Mouse (Mus musculus) spleen, postnatal 36 days (tissue): ENCODE measurements around the gene Hlcs.
"Not testable (repeated sequence)": the region's sequence is repeated elsewhere in the genome, so short reads cannot be mapped to it uniquely, and the experiment has no call there.

Source experiments
- DNase-seq, 2 experiments: peaks; one replicate each; pipeline ENCODE4 v3.0.0; 2022; ENCODE audit warnings: low spot score in 2 of 2, mixed read lengths in 1 of 2

The Hlcs gene

DNA sequence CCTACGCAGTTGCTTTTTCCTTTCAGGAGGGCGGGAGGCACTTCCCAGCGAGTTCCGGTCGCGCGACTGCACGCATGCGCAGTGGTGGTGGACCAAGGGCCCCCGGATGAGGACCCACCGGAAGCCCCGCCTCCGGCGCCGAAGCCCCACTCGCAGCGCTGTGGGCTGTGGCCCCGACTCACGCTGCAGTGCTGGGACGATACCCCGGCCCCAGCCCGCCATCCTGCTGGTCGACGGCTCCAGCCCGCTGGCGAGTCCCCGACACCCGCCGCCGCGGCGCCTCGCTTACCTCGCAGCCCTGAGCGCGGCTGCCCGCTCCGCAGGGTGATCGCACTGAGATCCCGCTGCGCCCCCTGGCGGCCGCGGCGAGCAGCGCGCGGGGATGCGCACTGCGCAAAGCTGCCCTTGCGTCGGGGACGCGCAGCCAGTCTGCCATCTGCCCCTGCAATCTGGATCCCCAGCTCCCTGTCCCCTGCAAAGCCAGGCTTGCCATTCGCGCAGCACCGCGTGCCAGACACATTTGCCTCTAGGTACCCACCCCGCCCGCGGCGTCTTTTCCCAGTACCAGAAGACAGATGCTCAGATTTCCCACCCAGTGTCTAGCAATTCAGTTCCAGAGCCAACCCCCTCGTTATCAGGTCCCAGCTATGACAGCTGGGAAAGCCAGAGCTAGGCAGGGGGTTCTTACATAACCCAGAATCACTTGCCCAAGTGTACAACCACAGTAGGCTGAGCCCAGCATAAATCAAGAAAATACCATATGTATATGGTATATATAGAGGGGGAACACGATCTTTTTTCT, at the start of gene Hlcs:
Gene Hlcs (minus strand): TSS at position 343 of the 802 bp plus-strand sequence.
- DNase-seq = peak; percentile 96 to 97

DNA sequence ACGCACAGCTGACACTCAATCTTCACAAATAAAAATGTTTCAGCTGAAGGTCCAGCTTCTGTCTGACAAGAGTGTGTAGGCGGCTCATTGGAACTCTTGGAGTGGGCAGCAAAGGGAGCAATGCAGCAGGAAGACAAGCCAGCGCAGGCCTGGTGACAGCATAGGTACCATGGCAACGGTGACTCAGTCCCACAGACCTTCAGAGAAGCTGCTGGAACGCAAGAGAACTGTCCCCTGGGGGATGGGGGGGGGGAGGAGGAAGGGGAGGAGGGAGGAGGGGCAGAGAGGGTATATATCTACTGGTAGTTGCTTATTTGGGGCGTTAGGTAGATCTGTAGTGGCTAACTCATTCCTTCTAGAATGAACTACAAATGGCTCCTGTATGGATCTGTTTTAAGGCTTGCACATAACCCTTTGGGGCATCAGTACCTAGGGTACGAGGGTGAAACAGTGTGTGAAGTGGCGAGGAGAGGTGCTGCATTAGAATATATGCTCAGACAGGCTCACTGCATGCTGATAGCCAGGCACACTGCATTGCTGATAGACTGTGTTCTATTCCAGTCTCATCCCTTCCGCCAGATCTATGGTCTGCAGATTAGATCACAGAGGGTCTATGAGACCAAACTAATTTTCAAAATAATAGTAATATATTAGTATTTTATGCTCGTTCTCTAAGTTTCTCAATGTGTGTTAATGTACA, 49.0 kb upstream of the Hlcs start:
- DNase-seq = peak; percentile 11 to 17

DNA sequence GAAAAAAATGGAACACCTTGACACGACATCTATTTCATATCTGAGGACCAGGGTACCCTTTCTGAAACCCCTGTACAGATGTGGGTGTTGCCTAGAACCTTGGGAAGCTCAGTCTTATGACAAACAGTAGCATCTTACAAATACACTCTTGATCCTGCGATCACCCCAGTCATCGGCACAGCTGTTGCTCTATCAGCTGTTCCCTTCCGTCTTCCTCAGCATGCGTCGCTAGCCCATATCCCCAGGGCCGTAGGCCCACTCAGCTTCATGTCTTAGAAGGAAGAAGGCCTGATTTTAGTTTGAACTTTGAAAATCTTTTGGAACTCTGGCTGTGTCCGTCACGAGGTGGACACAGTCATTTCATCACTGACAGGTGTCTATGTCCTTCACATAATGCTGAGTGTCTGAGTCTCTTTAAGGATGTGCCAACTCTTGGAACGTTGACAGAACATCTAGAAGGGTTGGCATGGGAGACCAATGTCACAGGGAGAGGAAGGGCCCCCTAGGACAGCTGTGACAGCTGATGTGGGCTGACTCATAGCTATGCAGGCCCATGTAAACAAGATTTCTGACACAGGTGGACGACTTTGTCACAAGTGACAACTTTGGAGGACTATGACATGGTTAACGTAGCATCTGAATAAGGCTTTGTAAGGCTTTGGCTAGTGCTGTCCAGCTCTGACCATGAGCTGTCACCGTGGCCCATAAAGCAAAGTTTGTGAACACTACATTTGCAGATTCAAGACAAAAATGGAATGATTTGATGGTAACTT, 47.4 kb upstream of the Hlcs start:
- DNase-seq = no peak

DNA sequence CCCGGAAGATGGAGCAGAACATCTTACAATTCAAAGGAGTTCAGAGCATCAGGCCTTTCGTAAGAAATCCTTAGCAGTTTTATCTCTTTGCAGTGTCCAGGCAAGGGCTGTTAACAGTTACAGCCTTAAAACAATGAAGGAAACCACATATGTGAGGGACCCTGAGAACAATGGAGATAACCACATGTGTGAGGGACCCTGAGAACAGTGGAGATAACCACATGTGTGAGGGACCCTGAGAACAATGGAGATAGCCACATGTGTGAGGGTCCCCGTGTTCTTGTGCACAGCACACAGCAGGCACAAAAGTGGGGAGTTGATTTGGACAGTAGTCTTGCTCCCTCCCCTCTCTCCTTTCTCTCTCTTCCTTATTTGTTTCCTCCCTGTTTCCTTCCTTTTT, 44.7 kb upstream of the Hlcs start:
- DNase-seq = no peak

DNA sequence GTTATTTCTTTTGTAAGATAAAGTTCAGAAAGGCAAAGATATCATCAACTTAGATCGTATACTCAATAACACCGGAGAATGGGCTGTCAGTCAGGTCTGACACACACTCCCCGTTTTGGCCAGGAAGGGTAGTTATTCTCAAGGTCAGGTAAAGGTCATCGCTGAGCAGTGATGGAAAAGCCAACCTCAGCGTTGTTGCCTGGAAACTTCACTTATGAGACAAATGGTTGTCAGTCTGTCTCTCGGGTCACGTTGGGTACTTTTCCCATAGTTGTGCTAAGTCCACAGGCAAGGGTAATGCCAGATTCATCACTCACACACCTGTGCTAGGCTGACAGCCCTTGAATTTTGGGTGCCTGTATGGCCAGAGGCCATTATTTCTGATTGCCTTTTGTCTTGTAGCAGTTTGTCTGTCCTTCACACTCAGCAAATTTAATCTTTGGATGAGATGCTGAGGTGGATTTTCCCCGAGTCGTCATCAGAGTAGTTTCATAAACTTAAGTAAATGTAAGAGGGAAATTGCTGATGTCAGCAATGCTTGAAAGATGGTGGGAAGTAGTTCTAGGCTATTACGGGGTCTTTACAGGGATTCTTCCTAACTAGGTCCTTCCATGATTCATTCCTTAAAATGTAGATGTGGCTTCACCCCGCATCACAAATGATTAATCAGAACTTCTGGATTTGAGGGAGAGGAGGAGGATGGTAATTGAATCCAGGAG, 43.6 kb upstream of the Hlcs start:
- no peak for DNase-seq

DNA sequence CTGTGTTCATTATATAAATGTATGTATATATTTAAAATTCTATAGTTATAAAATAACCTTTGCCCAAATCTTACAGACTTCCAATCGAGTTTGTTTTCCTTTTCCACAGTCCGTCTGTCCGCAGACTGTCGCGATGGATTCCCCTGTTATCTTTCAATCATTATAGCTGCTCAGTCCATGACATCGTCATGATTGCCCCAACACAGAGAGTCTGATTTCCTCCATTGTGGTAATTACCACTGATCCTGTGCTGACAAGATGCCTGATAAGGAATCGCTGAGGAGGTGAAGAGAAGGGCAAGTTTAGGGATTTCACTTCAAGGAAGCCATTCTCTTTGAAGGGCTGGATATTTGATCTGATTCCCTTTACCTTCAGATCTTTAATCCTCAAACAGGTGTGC, 42.7 kb upstream of the Hlcs start:
- DNase-seq = no peak

DNA sequence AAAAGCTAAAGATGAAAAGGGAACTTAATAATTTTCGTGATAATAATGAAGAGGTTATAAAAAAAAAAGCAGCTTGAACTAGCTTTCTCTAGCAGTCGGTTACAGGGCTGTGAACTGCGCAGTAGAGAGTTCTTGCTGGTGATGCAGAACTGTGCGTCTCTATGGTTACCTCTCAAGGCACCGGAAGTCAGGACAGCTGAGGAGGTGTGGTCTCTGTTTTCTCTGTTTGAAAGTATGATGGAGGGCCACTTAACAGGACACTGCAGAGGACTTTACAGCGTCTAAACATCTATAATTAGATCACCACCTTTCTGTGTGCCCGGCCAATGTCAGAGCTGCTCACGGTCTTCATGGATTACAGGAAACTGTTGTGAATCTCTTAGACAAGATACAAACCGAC, 41.1 kb upstream of the Hlcs start:
- peak; percentile 55 to 69 for DNase-seq

DNA sequence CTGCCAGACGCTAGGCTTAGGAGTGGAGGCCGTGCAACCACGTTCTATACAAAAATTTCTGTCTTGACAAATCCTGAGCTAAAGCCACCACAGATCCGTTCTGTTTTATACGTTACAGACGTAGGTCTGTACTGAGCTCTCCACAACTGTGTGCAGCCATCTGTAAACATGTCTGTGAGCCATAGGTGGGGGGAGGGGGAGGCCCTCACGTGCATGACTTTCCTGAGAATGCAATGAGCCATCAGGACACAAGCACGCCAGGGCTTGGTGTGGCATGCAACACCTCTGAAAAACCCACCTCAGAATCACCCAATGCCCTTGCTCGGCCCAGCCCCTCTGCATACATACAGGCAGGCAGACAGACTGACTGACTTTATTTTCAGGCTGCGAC, 36.9 kb upstream of the Hlcs start:
- DNase-seq = no peak

DNA sequence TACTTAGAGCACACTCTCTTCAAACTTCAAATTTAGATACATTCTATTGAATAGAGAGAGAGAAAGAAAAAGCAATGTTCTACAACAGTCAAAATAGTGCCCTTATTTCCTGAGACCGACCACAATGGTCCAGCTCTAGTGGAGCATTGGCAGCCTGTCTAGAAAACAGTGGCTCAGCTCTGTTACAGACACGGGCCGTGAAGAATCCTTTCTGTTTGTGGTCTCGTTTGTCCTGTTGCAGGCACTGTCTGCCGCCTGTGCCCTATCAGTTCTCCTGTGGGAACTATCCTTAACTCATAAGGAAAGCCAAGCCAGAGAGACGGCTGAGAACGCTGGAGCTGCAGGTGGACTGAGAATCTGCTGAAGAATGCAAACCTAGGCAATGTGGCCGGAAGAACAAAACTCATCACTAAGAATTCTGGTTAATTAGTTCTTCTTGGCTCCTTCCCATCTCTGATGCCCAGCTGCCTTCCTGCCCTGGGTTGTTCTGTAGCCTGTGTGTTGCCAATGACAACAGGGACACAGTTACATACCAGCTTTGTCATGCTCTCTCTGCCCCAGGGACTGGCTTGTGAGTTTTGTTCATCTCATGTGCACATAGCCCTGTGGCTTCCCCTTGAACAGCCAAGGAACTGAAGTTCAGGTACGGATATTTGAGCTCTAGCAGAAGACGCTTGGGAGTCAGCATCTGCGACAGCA, 36.4 kb upstream of the Hlcs start:
- no peak for DNase-seq

DNA sequence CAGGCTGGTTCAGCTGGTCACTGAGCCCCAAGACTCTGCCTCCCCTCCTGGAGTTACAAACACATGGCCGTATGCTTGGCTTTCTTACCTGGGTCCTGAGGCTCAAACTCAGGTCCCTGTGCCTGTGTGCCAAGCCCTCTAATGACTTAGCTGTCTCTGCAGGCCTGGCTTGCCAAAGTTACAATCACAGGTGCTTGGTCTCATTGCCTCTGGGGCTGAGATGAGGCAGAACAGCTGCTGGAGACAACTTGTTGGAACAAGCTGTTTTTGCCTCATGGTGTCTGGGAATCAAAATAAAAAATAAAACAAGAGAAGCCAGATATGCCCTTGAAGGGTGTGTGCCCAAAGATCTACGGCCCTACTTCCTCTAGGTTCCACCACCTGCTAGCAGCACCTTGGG, 35.4 kb upstream of the Hlcs start:
- no peak for DNase-seq

DNA sequence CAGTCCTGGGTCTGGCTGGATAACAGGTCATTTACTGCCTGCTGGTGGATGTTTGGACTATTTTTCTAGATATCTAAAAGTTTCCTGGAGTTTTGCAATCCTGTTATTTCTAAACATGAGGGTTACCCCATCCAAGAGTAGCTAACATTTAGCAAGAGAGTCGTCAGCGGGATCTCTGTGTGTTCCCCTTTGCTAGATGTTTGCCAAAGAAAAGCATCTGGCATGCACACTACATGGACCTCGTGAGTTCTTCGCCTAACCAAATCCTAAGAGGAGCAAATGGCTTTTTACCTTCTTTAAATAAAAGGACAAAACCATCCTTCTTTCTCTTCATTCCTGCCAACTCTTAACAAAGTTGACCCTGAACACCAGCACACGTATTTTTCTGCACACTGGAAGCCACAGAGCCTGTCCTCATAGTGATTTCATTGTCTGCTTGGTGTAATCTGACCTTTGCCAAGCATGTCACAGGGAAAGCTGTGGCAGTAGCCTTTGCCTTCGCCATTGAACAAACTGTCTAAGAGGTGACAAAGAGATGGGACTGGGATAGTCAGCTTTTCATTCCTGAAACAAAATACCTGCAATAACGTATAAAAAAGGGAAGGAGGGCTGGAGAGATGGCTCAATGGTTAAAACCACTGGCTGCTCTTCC, 33.8 kb upstream of the Hlcs start:
- DNase-seq = no peak

DNA sequence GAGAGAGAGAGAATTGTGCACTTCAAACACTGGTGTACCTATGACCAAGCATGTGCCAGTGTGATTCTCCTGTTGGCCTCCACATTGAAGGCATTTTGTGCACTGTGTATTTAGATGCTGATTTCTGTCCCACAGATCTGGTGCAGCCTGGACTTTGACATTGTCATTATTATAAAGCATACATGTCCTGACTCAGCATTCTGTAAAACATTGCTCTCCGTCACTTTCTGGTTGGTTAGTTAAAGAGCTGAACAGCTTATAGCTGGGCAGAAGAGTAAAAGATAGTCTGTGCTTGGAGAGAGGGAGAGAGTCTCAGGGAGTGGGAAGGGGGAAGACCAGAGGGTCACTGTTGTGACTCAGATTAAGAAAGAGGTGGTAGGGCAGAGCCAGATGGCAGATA, 32.4 kb upstream of the Hlcs start:
- no peak for DNase-seq

DNA sequence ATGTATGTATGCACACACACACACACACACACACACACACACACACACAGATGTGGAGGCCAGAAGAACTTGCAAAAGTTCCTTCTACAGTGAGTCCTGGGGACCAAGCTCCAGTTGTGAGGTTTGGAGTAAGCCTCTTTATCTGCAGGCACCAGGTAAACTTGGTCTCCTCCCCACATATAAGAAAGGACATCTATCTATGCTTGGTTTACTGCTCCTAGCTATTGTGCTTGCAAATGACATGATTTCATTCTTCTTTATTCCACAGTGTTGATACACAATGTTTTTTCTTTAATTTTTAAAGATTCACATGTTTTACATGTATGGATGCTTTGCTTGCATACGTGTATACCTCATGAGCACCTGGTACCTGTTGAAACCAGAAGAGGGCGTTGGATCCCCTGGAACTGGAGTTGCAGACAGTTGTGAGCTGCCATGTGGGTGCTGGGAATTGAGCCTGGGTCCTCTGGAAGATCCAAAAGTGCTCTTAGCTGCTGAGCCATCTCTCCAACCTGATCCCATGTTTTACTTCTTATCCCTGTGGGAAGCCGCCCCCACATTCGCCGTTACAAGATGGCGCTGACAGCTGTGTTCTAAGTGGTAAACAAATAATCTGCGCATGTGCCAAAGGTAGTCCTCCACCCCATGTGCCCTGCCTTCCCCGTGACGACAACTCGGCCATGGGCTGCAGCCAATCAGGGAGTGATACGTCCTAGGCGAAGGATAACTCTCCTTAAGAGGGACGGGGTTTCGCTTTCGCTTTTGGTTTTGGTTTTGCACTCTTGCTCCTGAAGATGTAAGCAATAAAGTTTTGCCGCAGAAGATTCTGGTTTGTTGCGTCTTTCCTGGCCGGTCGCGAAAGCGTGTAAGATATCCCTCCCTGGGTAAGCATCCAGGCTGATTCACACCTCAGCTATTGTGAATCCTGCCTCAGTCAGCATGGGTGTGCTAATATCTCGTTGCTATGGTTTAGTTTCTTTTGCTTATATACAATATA, 26.1 kb upstream of the Hlcs start:
- not testable (repeated sequence) for DNase-seq

DNA sequence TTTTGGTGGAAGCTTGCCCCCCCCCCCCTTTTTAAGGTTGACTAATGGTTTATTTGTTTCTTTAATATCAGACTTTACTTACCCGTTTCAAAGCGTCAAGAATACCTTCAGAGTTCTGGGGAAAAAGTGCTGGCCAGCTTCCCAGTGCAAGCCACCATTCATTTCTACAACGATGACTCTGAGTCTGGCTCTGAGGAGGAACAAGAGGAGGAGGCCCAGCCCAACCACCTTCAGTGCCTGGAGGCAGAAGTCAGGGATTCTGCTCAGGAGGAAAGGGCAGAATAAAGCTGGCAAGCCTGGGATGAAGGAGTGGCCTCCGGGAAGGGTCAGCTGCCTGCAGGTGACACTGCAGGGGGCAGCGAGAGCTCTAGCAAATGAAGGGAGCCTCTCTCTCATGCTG, 22.3 kb upstream of the Hlcs start:
- no peak for DNase-seq

DNA sequence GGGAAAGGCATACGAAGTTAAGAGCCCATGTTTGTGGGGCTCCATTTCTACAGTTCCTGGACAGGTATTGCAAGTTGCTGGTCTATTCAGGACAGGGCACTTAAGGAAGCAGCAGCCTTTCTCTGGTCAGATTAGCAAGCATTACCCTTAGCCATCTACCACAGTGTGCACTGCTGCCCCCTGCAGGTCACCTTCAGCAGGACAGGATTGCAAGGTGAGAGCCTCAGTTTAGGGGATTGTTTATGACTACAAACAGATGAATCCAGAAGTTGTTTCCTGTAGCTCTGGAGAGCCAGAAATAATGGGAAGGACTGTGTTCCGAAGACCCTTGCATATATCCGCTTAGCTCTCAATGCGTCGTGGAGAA, 18.5 kb upstream of the Hlcs start:
- peak; percentile 54 to 67 for DNase-seq

DNA sequence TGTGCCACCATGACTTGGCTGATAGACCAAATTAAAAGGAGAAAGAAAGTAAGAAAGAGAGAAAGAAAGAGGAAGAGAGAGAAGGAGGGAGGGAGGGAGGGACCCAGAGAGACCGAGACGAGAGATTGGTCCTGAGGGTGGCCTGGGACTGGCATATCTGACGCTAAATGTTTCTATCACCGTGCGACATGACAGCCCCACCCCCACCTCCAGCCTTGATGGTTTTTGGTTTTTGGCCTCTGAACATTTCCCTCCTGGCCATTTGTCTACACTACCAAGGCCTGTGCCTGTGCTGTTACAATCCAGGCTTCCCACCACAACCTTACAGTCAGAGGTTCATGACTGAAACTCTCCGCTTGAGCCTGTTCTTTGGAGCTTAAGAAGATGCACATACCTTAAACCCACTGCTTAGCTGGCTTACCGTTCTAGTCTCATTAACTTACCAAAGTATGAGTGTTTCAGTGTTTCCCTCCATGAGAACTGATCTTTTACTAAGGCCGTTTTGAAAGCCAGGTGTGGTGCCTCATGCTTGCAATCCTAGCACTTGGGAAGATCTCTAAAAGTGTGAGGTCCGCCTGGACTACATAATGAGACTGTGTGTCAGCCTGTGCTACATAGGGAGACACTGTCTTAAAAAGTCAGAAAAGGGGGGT, 18.0 kb upstream of the Hlcs start:
- DNase-seq = no peak

DNA sequence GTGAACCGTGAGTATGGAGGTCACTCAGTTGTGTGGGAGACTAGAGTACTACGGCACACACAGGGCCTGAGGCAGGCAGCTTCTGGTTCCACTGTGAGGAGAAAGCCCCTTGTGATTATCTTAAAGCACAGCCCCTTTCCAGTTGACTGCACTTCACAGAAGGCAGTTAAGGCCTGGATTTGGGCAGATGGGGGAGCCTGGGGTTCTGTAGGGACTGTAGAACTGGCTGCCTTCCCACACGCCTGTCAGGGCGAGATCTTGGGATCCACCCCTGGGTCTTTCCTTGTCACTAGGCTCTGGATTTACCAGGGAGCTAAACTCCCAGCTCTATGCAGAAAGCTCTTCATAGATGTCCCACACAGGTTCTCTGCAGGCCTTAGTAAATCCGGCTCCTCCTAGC, 17.1 kb upstream of the Hlcs start:
- DNase-seq = no peak

DNA sequence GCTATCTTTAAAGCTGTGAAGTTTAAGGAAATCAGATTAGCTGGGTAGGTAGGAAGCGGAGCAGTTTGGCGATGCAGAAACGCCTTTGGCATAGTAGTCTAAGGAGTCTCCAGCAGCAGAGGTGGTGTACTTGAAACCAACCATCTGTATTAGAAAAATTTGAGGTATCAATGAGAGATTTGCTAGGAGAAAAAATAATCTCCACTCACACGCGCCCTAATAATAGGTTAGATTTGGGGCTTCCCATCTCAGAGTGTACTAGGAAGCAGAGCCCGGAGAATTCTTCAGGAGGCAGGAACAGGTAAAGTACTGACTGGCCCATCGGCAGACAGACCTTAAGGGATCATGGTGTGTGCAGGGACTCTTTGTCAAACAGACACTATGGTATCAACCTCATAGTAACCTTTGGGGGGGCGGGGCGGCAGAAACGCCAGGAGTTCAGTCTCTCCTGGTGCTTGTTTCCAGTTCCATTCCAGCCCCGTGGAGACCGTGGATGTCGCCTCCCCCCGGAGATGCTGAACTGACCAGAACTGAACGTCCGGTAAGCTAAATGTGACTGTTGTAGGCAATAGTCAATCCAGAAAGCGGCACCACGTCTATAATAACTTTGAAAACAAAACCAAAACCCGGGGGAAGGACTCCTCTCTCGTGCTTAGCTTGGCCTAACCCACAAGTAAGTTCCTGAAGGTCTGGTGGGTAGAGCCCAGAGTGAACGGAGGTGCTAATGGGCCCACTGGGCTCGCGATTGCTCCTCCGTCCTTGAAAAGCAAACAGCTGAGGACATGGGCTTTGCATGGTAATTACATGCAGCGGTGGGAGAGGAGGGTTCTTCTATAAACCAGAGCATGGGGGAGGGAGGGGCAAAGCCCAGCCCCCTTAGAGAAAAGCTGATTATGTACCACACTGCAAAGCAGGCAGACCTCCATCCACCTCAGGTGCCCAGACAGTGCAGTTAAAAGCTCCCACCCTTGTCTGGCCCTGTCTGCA, 15.8 kb upstream of the Hlcs start:
- DNase-seq = no peak
